Mouse (Mus musculus): ENCODE measurements at regions not wholly inside any gene's neighbourhood (a gene's known extent, or its start where the extent isn't known, plus 50 kb on each side); places are given as distances from the start of the nearest gene placed in this dataset.

GRCm38 (mm10) chr5:78993258-78993657 is 1585.4 kb upstream of the Igfbp7 start:
- peak in 1 of 2 experiments; percentile 14 for DNase-seq (ENCODE audit: low spot score in 2 of 2)

GRCm38 (mm10) chr5:78989714-78990113 is 1581.9 kb upstream of the Igfbp7 start:
- DNase-seq (ENCODE audit: low spot score in 2 of 2), result no peak

- no peak for DNase-seq (ENCODE audit: low spot score in 2 of 2)
These were observed 1568.7 kb upstream of the Igfbp7 start for GRCm38 (mm10) chr5:78976480-78977041.

- DNase-seq (ENCODE audit: low spot score in 2 of 2), result no peak
These were observed 1537.9 kb upstream of the Igfbp7 start for GRCm38 (mm10) chr5:78945702-78946101.

GRCm38 (mm10) chr5:78921860-78922610 is 1514.2 kb upstream of the Igfbp7 start:
- no peak for DNase-seq (ENCODE audit: low spot score in 2 of 2)

- no peak for DNase-seq (ENCODE audit: low spot score in 2 of 2)
These were observed 1492.3 kb upstream of the Igfbp7 start for GRCm38 (mm10) chr5:78900128-78900527.

- DNase-seq (ENCODE audit: low spot score in 2 of 2), result no peak
These were observed 1470.9 kb upstream of the Igfbp7 start for GRCm38 (mm10) chr5:78878775-78879174.

- no peak for DNase-seq (ENCODE audit: low spot score in 2 of 2)
These were observed 1437.3 kb upstream of the Igfbp7 start for GRCm38 (mm10) chr5:78845126-78845525.

- DNase-seq (ENCODE audit: low spot score in 2 of 2), result no peak
These were observed 1389.5 kb upstream of the Igfbp7 start for GRCm38 (mm10) chr5:78797391-78797790.

All from cerebellum, postnatal 4 days (tissue).